Mouse (Mus musculus) gonadal fat pad, adult 2 months (tissue): ENCODE measurements at regions not wholly inside any gene's neighbourhood (a gene's known extent, or its start where the extent isn't known, plus 50 kb on each side); places are given as distances from the start of the nearest gene placed in this dataset.

ENCODE experiments used
- DNase-seq: peaks from one replicate; pipeline ENCODE4 v3.0.0-alpha.2; 2012; ENCODE audit warnings: low read depth

DNA sequence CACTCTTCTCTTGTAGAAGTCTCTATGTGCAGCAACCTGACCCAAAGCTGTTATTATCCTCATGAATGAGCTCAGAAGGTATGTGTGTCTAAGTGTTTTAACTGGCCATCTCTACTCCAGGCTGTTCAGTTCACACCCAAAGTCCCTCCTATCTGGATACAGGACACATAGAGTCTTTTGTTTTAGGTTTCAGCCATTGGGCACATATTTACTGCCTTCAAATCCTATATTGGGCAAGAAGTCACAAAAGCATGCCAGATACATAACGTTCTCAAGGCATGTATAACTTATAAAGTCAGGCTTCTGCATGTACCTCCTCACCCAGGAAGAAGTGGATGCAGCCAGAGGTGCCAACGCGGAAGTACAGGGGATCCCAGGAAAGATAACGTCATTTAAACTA, 136.6 kb upstream of the Mmadhc start:
- DNase-seq: peak; percentile 93

- DNase-seq: no peak
These were observed 128.6 kb upstream of the Mmadhc start for GRCm38 (mm10) chr2:50425151-50425550.

GRCm38 (mm10) chr2:50419648-50420047, 123.0 kb upstream of the Mmadhc start:
- no peak for DNase-seq

DNA sequence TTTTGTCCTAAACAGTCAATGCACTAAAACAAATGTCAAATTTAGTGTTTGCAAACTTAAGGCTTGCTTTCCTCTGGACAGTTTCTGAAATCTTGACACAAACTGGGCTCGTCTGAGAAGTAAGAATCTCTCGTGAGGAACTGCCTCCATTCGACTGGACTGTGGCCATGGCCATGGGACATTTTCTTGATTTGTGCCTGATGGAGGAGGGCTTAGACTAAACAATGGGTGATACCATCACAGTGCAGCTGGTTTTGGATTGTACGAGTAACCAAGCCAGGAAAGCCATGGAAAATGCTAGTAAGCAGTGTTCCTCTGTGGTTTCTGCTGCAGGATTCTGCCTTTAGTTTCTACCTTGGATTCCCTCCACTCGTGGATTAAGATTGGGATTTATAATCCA, 121.0 kb upstream of the Mmadhc start:
- DNase-seq: no peak

DNA sequence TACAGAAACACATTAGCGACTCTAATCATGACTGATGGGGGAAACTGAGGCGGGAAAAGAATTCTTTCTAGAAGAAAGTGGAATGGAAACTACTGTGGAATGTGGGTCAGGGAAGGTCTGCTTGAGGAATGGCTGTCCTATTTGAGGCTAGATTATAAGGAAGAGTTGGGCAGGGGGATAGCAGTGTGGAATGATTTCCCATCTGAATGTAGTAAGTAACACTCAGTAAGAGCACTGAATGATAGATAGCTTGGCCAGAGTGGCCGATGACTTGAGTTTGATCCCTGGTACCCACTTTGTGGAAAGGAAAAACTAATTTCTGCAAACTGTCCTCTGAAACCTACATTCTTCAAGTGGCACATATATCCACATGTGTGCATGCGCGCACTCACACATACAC, 120.5 kb upstream of the Mmadhc start:
- no peak for DNase-seq

DNA sequence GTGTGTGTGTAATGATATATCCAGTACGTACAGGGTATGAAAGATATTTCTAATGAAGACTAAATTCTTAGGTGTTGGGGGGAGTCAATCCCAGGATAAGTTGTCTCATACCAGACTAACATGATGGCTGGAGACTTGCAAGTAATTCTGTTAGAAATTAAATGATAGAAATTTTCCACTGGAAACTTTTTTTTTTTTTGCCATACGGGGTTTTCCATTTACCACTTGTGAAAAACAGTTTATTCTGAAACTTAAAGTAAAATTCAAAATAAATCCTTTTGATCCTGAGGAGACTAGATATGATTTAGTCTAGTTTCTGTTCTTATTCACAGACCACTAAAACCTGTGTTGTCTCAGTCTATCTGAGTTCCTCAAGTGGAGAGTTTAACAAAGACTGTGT, 119.5 kb upstream of the Mmadhc start:
- DNase-seq: no peak

GRCm38 (mm10) chr2:50405932-50406331, 109.3 kb upstream of the Mmadhc start:
- no peak for DNase-seq

- no peak for DNase-seq
These were observed 106.5 kb upstream of the Mmadhc start for GRCm38 (mm10) chr2:50403106-50403505.

- no peak for DNase-seq
These were observed 102.0 kb upstream of the Mmadhc start for GRCm38 (mm10) chr2:50398576-50398975.

DNA sequence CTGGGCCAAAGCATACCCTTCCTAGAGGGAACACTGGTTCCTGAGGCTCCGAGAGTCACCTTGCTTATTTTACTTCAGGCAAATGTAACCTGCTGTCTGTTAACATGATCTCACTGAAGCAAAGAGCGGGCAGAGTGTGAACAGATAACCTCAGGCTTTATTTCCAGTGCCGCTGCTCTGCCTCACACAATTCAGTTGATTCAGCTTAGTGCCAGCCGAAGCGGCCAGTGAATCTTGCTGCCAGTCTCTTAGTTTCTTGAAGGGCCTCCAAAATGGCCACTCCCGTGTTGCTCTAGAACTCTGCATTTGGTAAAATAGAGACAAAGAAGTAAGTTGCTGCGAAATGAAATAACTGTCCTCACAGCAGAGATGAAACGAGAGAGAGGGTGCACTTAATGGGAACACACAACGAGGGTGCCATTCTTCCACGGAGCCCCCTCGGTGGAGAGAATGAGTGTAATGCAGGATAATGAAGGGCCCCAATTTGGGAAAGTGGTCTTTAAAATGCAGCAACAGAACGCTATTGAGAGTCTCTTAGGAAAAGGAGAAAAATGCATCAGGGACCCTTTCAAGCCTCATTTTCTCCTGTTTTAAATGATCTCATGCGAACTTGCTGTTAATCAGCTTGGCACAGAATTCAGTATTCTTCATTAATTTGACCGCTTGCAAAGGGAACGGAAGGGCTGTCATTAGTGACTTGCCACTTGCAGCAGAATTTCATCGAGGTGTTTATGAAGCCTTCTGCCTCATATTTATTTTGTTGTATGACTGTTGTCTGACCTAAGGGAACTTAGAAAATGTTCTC, 81.2 kb upstream of the Mmadhc start:
- DNase-seq: no peak

- DNase-seq: peak; percentile 95
These were observed 77.0 kb upstream of the Mmadhc start for GRCm38 (mm10) chr2:50373626-50374025.

GRCm38 (mm10) chr2:50373006-50373405, 76.4 kb upstream of the Mmadhc start:
- peak; percentile 76 for DNase-seq

GRCm38 (mm10) chr2:50368831-50369230, 72.2 kb upstream of the Mmadhc start:
- DNase-seq: no peak

GRCm38 (mm10) chr2:50368351-50368750, 71.8 kb upstream of the Mmadhc start:
- peak; percentile 56 for DNase-seq

DNA sequence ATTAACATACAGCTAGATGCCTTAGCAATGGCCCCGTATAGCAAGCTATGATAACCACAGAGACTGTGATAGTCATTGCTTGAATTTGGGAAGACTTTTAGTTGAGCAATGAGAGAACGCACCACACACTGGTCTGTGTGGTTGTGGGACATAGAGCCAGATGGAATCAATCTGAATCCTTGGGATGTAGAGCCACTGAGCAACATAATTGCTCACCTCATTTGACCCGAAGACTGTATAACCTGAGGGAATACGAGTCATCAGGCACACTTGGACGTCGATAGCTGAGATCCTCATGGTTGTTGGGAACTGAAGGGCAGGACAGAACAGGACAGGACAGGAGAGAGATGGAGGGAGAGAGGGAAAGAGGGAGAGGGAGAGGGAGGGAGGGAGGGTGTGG, 68.6 kb upstream of the Mmadhc start:
- peak; percentile 26 for DNase-seq

GRCm38 (mm10) chr2:50356089-50356488, 59.5 kb upstream of the Mmadhc start:
- DNase-seq: no peak

DNA sequence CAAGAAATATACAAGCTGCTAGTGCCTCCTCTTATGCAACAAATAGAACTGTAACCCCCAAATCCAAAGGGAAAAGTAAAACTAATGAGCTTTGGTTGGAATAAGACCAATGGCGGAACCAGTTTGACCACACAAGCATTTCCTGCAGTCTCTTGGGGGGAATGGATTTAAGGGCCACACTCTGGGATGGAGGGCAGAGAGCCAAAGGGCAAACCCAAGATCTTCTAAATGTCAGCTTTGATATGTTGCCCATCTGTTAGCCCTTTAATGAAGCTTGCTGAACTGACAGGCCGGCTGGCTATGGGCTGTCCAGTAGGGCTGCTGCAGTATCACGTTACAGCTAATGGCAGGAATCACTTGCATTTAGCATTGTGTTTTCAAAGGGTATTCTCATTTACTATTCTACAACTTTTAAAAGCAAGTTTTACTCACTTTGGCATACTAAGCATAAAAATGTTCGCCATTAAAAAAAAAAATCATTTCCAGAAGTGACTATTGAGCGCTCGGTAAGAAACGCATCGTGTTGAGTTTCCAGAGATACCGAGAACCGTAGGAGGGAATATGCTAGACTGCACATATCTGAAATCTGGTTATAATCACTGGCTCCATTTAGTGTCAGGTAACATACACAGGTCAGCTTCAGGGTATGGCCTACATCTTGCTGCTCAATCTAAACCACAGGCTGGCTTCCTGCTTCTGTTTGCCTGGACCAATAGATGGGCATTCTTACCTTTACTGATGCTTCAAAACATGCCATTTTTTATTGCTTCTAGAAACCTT, 51.1 kb upstream of the Mmadhc start:
- no peak for DNase-seq
